8 mouse cellular contexts compared by ENCODE assay signal in the genomic region with DNA sequence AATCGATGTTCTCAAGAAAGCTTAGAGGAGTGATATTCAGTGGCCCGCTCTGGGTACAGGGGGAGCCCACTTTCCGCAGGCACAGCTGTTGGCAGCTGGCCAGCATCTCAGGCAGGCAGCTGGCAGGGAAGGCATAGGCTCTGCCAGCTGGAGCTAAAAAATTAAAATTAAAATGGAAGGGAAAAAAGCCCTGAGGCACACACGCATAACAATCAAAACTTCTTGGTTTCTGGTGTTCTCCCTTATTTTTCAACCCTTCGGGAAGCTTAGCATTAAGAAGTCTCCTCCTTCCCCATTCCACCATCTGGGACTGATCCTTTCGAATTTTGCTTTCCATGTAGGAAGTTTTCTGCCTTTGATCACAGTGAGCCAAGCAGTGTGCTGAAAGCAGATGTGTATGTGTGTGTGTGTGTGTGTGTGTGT.
A peak's percentile ranks its signal among the peaks of the same experiment; 100 is the strongest.
DNase-seq lines count a peak whose midpoint lies in the region; ATAC-seq and TF ChIP-seq lines count a peak whose summit lies in the region.

No protein-coding gene starts in this region.

- H3K27me3 ChIP-seq in forebrain, embryonic 11.5 days (ENCODE audit: control insufficient read depth, insufficient read depth, low read length), result no peaks in the 10 kb centered on the region
- no peaks in the 10 kb centered on the region for H3K27me3 ChIP-seq in forebrain, embryonic 10.5 days (ENCODE audit: poor library complexity, severe bottlenecking)
- H3K27me3 ChIP-seq in intestine, postnatal 0 days (replicated peaks; ENCODE audit: control insufficient read depth, insufficient read depth, low read length), result no peaks in the 10 kb centered on the region

- H3K27ac ChIP-seq in forebrain, embryonic 11.5 days (ENCODE audit: low read depth, low read length), result no peak overlapping the region
- H3K27ac ChIP-seq in forebrain, embryonic 10.5 days, result no peak overlapping the region
- no peak overlapping the region for H3K27ac ChIP-seq in intestine, postnatal 0 days (ENCODE audit: low read depth, low read length)

- no peaks in the 10 kb centered on the region for H3K9me3 ChIP-seq in forebrain, embryonic 11.5 days (ENCODE audit: control insufficient read depth, low read length)
- H3K9me3 ChIP-seq in forebrain, embryonic 10.5 days, result no peaks in the 10 kb centered on the region
- H3K9me3 ChIP-seq in intestine, postnatal 0 days (ENCODE audit: control insufficient read depth), result no peaks in the 10 kb centered on the region

- H3K4me1 ChIP-seq in forebrain, embryonic 11.5 days (replicated peaks; ENCODE audit: control insufficient read depth, insufficient read depth, low read length), result no peaks in the 10 kb centered on the region
- H3K4me1 ChIP-seq in forebrain, embryonic 10.5 days, result no peaks in the 10 kb centered on the region
- no peaks in the 10 kb centered on the region for H3K4me1 ChIP-seq in intestine, postnatal 0 days (replicated peaks; ENCODE audit: control insufficient read depth, insufficient read depth, low read length)

- ATAC-seq in forebrain, embryonic 11.5 days (replicated peaks; ENCODE audit: low FRiP score), result 0 out of 2 replicates have a peak, but pooled peaks have one; percentile 61
- no peak for ATAC-seq in intestine, postnatal 0 days

- H3K4me3 ChIP-seq in forebrain, embryonic 11.5 days (ENCODE audit: low read depth, low read length), result no peak overlapping the region
- H3K4me3 ChIP-seq in forebrain, embryonic 10.5 days, result no peak overlapping the region
- H3K4me3 ChIP-seq in intestine, postnatal 0 days (ENCODE audit: low read depth, low read length), result no peak overlapping the region

- H3K9ac ChIP-seq in forebrain, embryonic 11.5 days (ENCODE audit: low read length), result no peak overlapping the region
- no peak overlapping the region for H3K9ac ChIP-seq in intestine, postnatal 0 days (ENCODE audit: low read depth, low read length)

- DNase-seq in forebrain, embryonic 11.5 days (ENCODE audit: low spot score), result peak; percentile 52
- DNase-seq in forebrain, embryonic 10.5 days (ENCODE audit: extremely low spot score, low spot score), result no peak
- peak; percentile 28 for DNase-seq in brain, embryonic 18.5 days (ENCODE audit: low read depth, low spot score)
- peak; percentile 23 to 28 for DNase-seq in frontal cortex, postnatal 36 days (ENCODE audit: low spot score in 2 of 2)
- peak; percentile 71 for DNase-seq in left cerebral cortex, postnatal 4 days
- DNase-seq in spleen, postnatal 4 days (ENCODE audit: low spot score in 2 of 2), result no peak
- DNase-seq in B cell, adult 2 months, result no peak

- WGBS in forebrain, embryonic 11.5 days, result 86% methylated on average over 6 of the region's 6 CpGs
- WGBS in forebrain, embryonic 10.5 days, result 90% methylated on average over 6 of the region's 6 CpGs
- 74% methylated on average over 6 of the region's 6 CpGs for WGBS in intestine, postnatal 0 days

- intact Hi-C loops in left cerebral cortex, postnatal 4 days (cut with DNase I), result no loop called here

- no peak for TF ChIP-seq CTCF in intestine, postnatal 0 days (IDR thresholded peaks at IDR 0.05; ENCODE audit: low read depth)

- H3K36me3 ChIP-seq in forebrain, embryonic 11.5 days (ENCODE audit: control insufficient read depth, insufficient read depth, low read length), result no peaks in the 10 kb centered on the region
- no peaks in the 10 kb centered on the region for H3K36me3 ChIP-seq in forebrain, embryonic 10.5 days (replicated peaks)
- H3K36me3 ChIP-seq in intestine, postnatal 0 days (ENCODE audit: control insufficient read depth, insufficient read depth), result no peaks in the 10 kb centered on the region

- H3K4me2 ChIP-seq in forebrain, embryonic 11.5 days (ENCODE audit: low read depth, low read length, severe bottlenecking), result no peak overlapping the region
- no peak overlapping the region for H3K4me2 ChIP-seq in intestine, postnatal 0 days (replicated peaks; ENCODE audit: low read depth)

Comparison
In these comparisons a context has a peak if more than half of its experiments do, and no peak if none do; other contexts are left out.
1. DNase-seq: peak in forebrain, embryonic 11.5 days (single experiment), brain, embryonic 18.5 days (single experiment), frontal cortex, postnatal 36 days (2 of 2) and left cerebral cortex, postnatal 4 days (single experiment); none in forebrain, embryonic 10.5 days (single experiment), spleen, postnatal 4 days (0 of 2) and B cell, adult 2 months (0 of 2).